In genomic region chr1:37065658-37066412, GRCm38 (mm10) we compare ENCODE assay signal across 26 mouse cellular contexts. TPM values are rescaled to one million over a fixed set of nuclear protein-coding genes. Genes with fewer than 3 reads are reported as not detected.
DNase-seq lines count a peak whose midpoint lies in the region; ATAC-seq lines count a peak whose summit lies in the region.
"Had no signal": no experiment of that assay in that cellular context is flagged by ENCODE, and none has a peak within 500 bp of the region (broad histone marks: within the 10 kb centered on the region; RNA-seq: fewer than 3 reads in every experiment).

No protein-coding gene starts in this region.

- H3K9me3 ChIP-seq in kidney, embryonic 16.5 days (ENCODE audit: low read length): no peaks in the 10 kb centered on the region
- no peaks in the 10 kb centered on the region for H3K9me3 ChIP-seq in liver, embryonic 11.5 days (ENCODE audit: control insufficient read depth, low read length)
- H3K9me3 ChIP-seq: heart, embryonic 15.5 days; limb, embryonic 10.5 days; megakaryocyte, embryonic 14.5 days; midbrain, embryonic 15.5 days; neural tube, embryonic 15.5 days had no signal

- H3K9ac ChIP-seq in kidney, embryonic 16.5 days (replicated peaks; ENCODE audit: low read length): no peak overlapping the region
- H3K9ac ChIP-seq in liver, embryonic 11.5 days (ENCODE audit: low read depth, low read length): no peak overlapping the region
- H3K9ac ChIP-seq: heart, embryonic 15.5 days; midbrain, embryonic 15.5 days; neural tube, embryonic 15.5 days had no signal

- WGBS in kidney, embryonic 16.5 days: 87% methylated on average over 11 of the region's 11 CpGs
- WGBS in liver, embryonic 11.5 days: 81% methylated on average over 11 of the region's 11 CpGs

- no peak overlapping the region for H3K27ac ChIP-seq in kidney, embryonic 16.5 days (ENCODE audit: low read length)
- no peak overlapping the region for H3K27ac ChIP-seq in liver, embryonic 11.5 days (ENCODE audit: low read depth, low read length)
- H3K27ac ChIP-seq: heart, embryonic 15.5 days; hindbrain, postnatal 0 days; limb, embryonic 10.5 days; midbrain, embryonic 15.5 days; neural tube, embryonic 15.5 days had no signal

- H3K27me3 ChIP-seq in kidney, embryonic 16.5 days (ENCODE audit: insufficient read depth, low read length): no peaks in the 10 kb centered on the region
- no peaks in the 10 kb centered on the region for H3K27me3 ChIP-seq in liver, embryonic 11.5 days (replicated peaks; ENCODE audit: control insufficient read depth, insufficient read depth, low read length)
- H3K27me3 ChIP-seq: heart, embryonic 15.5 days; midbrain, embryonic 15.5 days; neural tube, embryonic 15.5 days had no signal

- H3K4me1 ChIP-seq in kidney, embryonic 16.5 days (ENCODE audit: insufficient read depth, low read length): no peaks in the 10 kb centered on the region
- no peaks in the 10 kb centered on the region for H3K4me1 ChIP-seq in liver, embryonic 11.5 days (replicated peaks; ENCODE audit: control insufficient read depth, insufficient read depth, low read length)
- H3K4me1 ChIP-seq: heart, embryonic 15.5 days; limb, embryonic 10.5 days; megakaryocyte, embryonic 14.5 days; midbrain, embryonic 15.5 days; neural tube, embryonic 15.5 days had no signal

- no peak overlapping the region for H3K4me2 ChIP-seq in kidney, embryonic 16.5 days (replicated peaks; ENCODE audit: low read depth, low read length)
- no peak overlapping the region for H3K4me2 ChIP-seq in liver, embryonic 11.5 days
- H3K4me2 ChIP-seq: heart, embryonic 15.5 days; midbrain, embryonic 15.5 days; neural tube, embryonic 15.5 days had no signal

- ATAC-seq in frontal cortex, adult (ENCODE audit: low TSS enrichment): peak; percentile 86
- ATAC-seq in kidney, embryonic 16.5 days (ENCODE audit: low FRiP score, low TSS enrichment): no peak
- no peak for ATAC-seq in liver, embryonic 11.5 days (replicated peaks; ENCODE audit: low FRiP score)
- ATAC-seq: activated CD4-positive, CD25-positive, alpha-beta regulatory T cell, adult 4 months; CD4-positive, CD25-positive, alpha-beta regulatory T cell, adult 4 months; hindbrain, postnatal 0 days; midbrain, embryonic 15.5 days had no signal

- DNase-seq in frontal cortex, postnatal 10 days (ENCODE audit: low spot score in 2 of 2): no peak
- peak; percentile 4 for DNase-seq in thymus, postnatal 25 days
- no peak for DNase-seq in thymus, postnatal 4 days
- DNase-seq in right cerebral cortex, postnatal 10 days (ENCODE audit: low spot score in 2 of 2): peak; percentile 48 to 67
- no peak for DNase-seq in liver, embryonic 11.5 days (ENCODE audit: low spot score)
- DNase-seq: adrenal gland, postnatal 10 days; cerebellum, adult 18-20 months; cerebellum, postnatal 25 days; embryo, embryonic 11 days; gastrocnemius, postnatal 36 days; heart, postnatal 4 days; kidney, adult 2 months; kidney, postnatal 14 days; lung, adult 2 months; thymus, adult 18-20 months had no signal

- H3K4me3 ChIP-seq in kidney, embryonic 16.5 days (ENCODE audit: low read length): no peak overlapping the region
- no peak overlapping the region for H3K4me3 ChIP-seq in liver, embryonic 11.5 days (ENCODE audit: low read depth, low read length)
- H3K4me3 ChIP-seq: heart, embryonic 15.5 days; limb, embryonic 10.5 days; megakaryocyte, embryonic 14.5 days; midbrain, embryonic 15.5 days; myocyte; neural tube, embryonic 15.5 days had no signal

- no peaks in the 10 kb centered on the region for H3K36me3 ChIP-seq in kidney, embryonic 16.5 days (ENCODE audit: insufficient read depth, low read length)
- H3K36me3 ChIP-seq in liver, embryonic 11.5 days (ENCODE audit: control insufficient read depth, insufficient read depth, low read length): no peaks in the 10 kb centered on the region
- H3K36me3 ChIP-seq: heart, embryonic 15.5 days; limb, embryonic 10.5 days; midbrain, embryonic 15.5 days; neural tube, embryonic 15.5 days had no signal

RNA-seq across cellular contexts. Expression of gene Vwa3b, which starts 39.4 kb away (rescaled TPM):
- polyA plus RNA-seq in kidney, embryonic 16.5 days (2015; fragmentation: Nextera tagmentation; extraction: Ambion mirVana): 0.25 TPM in 1 of 2 replicates, not detected in the other
- polyA plus RNA-seq in liver, embryonic 11.5 days (2014; fragmentation: Nextera tagmentation; extraction: Ambion mirVana): not detected in 2 replicates
- polyA plus RNA-seq: myocyte had no signal

Comparison
In these comparisons a context has a peak if more than half of its experiments do, and no peak if none do; other contexts are left out.
1. DNase-seq: peak in thymus, postnatal 25 days (single experiment) and right cerebral cortex, postnatal 10 days (2 of 2); none in frontal cortex, postnatal 10 days (0 of 2), thymus, postnatal 4 days (single experiment) and liver, embryonic 11.5 days (single experiment).